Mouse (Mus musculus): ENCODE measurements around the gene Phf11c.
"Not testable (repeated sequence)": the region's sequence is repeated elsewhere in the genome, so short reads cannot be mapped to it uniquely, and the experiment has no call there.

The Phf11c gene

DNA sequence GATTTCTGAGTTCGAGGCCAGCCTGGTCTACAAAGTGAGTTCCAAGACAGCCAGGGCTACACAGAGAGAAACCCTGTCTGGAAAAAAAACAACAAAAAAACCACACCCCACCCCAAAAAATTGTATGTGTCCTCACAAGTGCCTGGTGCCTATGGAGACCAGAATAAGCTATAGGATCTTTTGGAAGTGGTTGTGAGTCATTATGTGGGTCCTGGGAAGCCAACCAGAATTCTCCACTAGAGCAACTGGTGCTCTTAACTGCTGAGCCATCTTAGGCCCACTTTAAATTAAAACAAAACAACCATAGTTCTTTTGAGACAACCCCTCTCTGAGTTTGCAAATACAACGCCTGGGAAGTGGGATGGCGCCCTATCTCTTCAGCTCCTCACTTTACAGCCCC is at the start of gene Phf11c:
Gene Phf11c (minus strand): TSS at position 101 of the 400 bp plus-strand sequence.
- DNase-seq (ENCODE audit: low spot score) = no peak

- DNase-seq (ENCODE audit: low spot score) = no peak
Observed at GRCm38 (mm10) chr14:59441472-59441805, 46.3 kb upstream of the Phf11c start.

- DNase-seq (ENCODE audit: low spot score) = peak; percentile 93
Observed at GRCm38 (mm10) chr14:59440558-59441471, 45.6 kb upstream of the Phf11c start, which contains the start of the genes Setdb2 and Cab39l. Gene Setdb2 (minus strand): TSS chr14:59440884. Gene Cab39l (plus strand): TSS chr14:59440972.

GRCm38 (mm10) chr14:59440039-59440438 is 44.9 kb upstream of the Phf11c start:
- no peak for DNase-seq (ENCODE audit: low spot score)

DNA sequence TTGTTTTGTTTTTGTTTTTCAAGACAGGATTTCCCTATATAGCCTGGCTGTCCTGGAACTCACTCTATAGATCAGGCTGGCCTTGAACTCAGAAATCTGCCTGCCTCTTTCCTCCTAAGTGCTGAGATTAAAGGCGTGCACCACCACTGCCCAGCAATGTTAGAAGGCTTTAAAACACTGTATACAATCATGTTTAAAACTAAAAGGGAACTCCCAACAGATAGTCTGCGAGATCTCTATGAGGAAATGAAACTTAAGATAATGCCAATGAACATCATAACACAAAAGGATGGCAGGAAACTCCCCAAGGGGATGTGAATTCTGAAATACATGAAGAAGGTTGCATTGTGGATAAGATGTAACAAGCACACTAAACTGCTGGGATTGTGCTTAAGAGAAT is 43.3 kb upstream of the Phf11c start:
- no peak for DNase-seq (ENCODE audit: low spot score)

GRCm38 (mm10) chr14:59437398-59437797 is 42.2 kb upstream of the Phf11c start:
- DNase-seq (ENCODE audit: low spot score) = no peak

- no peak for DNase-seq (ENCODE audit: low spot score)
Observed at GRCm38 (mm10) chr14:59435206-59435605, 40.0 kb upstream of the Phf11c start.

GRCm38 (mm10) chr14:59433902-59434301 is 38.7 kb upstream of the Phf11c start:
- no peak for DNase-seq (ENCODE audit: low spot score)

DNA sequence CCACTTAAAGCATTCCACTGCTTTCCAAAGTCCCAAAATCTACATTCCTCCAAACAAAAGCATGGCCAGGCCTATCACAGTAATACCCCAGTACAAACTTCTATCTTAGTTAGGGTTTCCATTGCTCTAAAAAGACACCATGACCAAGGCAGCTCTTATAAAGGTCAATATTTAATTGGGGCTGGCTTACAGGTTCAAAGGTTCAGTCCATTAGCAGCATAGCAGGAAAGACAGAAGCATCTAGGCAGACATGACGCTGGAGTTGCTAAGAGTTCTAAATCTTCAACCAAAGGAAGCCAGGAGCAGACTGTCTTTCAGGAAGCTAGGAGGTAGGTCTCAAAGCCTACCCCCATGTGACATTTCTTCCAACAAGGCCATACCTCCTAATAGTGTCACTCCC is 35.4 kb upstream of the Phf11c start:
- no peak for DNase-seq (ENCODE audit: low spot score)

- no peak for DNase-seq (ENCODE audit: low spot score)
Observed at GRCm38 (mm10) chr14:59422912-59423663, 27.9 kb upstream of the Phf11c start.

DNA sequence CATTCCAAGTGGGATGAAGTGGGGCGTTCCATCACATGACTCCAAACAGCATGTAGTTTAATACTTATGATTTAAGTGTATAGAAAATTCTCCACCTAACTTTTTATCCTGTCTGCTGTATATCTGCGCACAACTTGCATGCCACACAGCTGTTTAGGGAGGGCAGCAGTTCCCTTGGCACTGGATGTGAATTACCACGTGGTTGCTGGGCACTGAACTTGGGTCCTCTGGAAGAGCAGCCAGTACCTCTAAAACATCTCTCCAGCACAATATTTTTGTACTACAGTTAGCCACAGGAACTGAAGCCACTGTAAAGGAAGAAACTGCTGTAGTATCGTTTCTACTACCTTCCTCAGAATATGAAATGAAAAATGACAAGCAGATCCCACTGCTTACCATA is 23.0 kb upstream of the Phf11c start:
- no peak for DNase-seq (ENCODE audit: low spot score)

- DNase-seq (ENCODE audit: low spot score) = not testable (repeated sequence)
Observed at GRCm38 (mm10) chr14:59414979-59415378, 19.8 kb upstream of the Phf11c start.

DNA sequence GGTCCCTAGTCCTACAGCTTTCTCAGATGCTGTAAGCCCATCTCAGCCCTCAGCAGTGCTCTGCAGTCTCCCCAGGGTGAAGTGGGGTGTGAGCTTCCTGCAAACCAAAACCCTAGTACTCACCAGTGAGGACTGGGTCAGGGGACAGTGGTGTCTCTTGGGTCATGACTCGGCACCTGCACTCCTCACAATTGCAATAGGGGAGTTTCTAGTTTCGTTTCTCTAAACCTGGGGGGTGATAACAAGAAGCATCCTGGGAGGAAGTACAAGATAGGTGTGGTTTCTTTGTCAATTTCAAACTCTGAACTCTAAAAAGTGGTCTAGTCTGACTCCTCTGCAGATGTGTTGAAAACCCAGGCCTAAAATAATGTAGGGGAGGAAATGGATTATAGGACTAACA is 1.8 kb upstream of the Phf11c start:
- peak; percentile 21 for DNase-seq (ENCODE audit: low spot score)

- DNase-seq (ENCODE audit: low spot score) = not testable (repeated sequence)
Observed at GRCm38 (mm10) chr14:59390181-59390580, 5.0 kb downstream of the Phf11c start.

- DNase-seq (ENCODE audit: low spot score) = no peak
Observed at GRCm38 (mm10) chr14:59389532-59389931, 5.6 kb downstream of the Phf11c start.

DNA sequence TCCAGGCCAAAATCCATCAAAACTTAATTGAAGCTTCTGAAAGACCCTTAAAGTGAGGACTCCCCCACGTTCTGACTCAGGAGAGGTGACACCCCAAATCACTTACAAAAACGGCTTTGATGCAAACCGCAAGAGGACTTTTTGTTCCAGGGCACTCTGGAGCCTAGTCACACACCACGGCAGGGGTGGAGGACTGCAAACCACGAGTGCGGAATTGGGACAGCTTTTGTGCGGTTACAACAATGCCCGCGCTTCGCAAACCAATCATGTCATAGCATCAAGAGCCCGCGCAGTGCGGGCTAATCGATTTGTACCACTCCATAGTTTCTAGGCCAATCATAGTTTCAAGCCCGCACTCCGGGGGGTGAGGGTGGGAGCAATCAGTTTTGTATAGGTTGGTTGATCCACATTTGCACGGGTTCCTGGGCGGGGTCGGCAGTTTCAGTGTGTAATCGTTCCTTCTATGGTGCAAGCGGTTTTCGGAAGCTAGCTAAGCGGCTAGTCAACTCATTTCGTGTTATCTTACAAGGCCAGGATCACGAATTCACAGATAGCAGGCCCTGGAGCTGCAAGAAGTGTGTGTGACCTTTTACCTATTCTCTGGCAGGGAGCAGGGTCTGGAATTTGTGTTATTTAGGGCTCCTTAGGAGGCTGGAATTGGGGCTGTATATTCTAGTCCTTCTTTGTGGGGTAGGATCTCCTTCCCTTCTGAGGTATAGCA is 24.7 kb downstream of the Phf11c start:
- DNase-seq (ENCODE audit: low spot score) = no peak

GRCm38 (mm10) chr14:59366386-59367105 is 28.6 kb downstream of the Phf11c start:
- DNase-seq (ENCODE audit: low spot score) = no peak

GRCm38 (mm10) chr14:59365244-59365644 is 29.9 kb downstream of the Phf11c start, which contains the start of gene Phf11d:
Gene Phf11d (minus strand): TSS chr14:59365470.
- DNase-seq (ENCODE audit: low spot score) = no peak

- DNase-seq (ENCODE audit: low spot score) = peak; percentile 13
Observed at GRCm38 (mm10) chr14:59341189-59341588, 54.0 kb downstream of the Phf11c start, which contains the start of gene Phf11b. Gene Phf11b (minus strand): TSS chr14:59341351.

- no peak for DNase-seq (ENCODE audit: low spot score)
Observed at GRCm38 (mm10) chr14:59339541-59339940, 55.6 kb downstream of the Phf11c start.

DNA sequence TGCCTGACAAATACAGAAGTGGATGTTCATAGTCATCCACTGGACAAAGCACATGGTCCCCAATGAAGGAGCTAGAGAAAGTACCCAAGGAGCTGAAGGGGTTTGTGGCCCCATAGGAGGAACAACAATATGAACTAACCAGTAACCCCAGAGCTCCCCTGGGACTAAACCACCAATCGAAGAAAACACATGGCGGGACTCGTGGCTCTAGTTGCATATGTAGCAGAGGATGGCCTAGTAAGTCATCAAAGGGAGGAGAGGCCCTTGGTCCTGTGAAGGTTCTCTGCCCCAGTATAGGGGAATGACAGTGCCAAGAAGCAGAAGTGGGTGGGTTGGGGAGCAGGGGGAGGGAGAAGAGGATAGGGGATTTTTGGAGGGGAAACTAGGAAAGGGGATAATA is 59.1 kb downstream of the Phf11c start:
- DNase-seq (ENCODE audit: low spot score) = not testable (repeated sequence)

Measured in spleen, adult 12 weeks (tissue).